Mouse (Mus musculus): ENCODE measurements around the gene Gm44805. TPM values are rescaled to one million over a fixed set of nuclear protein-coding genes. Genes with fewer than 3 reads are reported as not detected.

Gene Gm44805
- total and polyA plus RNA-seq, 3 experiments, result not detected

DNA sequence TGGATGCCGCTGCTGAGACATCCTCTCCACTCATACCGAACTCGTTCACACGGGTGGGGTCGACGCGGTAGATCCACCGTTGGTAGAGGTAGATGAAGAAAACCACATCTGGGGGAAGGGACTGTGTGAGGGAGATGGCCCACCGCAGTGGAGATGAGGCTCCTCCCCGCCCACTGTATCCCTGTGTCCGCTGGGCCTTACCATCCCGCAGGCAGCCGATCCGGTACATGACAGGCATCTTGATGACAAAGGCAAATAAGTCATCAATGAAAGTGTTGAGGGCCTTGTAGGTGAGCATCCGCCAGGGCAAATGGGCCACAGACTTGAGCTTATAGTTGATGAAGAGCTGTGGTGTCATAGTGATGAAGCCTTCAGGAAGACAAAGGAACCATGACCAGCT lies 47.4 kb downstream of the Gm44805 start:
- dilution Hi-C loops (cut with MboI; ENCODE audit: extremely low pct_ligation_motif_present, extremely low pct_unique_long_range_greater_than_20kb, low sequenced_read_pairs), result no loop called here
- TF ChIP-seq MEF2A (IDR thresholded peaks at IDR 0.05; ENCODE audit: borderline replicate concordance, low read depth, low read length) (no peak), MYC (IDR thresholded peaks at IDR 0.05; ENCODE audit: low read depth, low read length) (no peak), ELF1 (IDR thresholded peaks at IDR 0.05; ENCODE audit: low read depth, low read length) (no peak), CHD2 (IDR thresholded peaks at IDR 0.05; ENCODE audit: low read length) (no peak), NRF1 (IDR thresholded peaks at IDR 0.05; ENCODE audit: low read depth, low read length) (no peak), RAD21 (IDR thresholded peaks at IDR 0.05; ENCODE audit: low read depth, low read length) (no peak), GABPA (IDR thresholded peaks at IDR 0.05; ENCODE audit: insufficient replicate concordance, low read depth, low read length) (no peak), ZC3H11A (IDR thresholded peaks at IDR 0.05; ENCODE audit: low read depth, low read length) (no peak), USF2 (conservative IDR thresholded peaks at IDR 0.05; ENCODE audit: low read depth, low read length) (no peak), NELFE (IDR thresholded peaks at IDR 0.05; ENCODE audit: low read depth, low read length) (no peak)
- Histone ChIP-seq H3K9ac (ENCODE audit: insufficient read depth, low read depth) (no peak overlapping the region), H3K4me2 (ENCODE audit: insufficient read depth, low read depth, poor library complexity, severe bottlenecking) (no peak overlapping the region), H3K4me3 (replicated peaks in 1 of 3; ENCODE audit: low read depth in 2 of 3, low read length in 2 of 3, poor library complexity in 1 of 3) (no peak overlapping the region), H3K79me2 (replicated peaks; ENCODE audit: control insufficient read depth, extremely low read depth, insufficient read depth, poor library complexity, severe bottlenecking) (no peaks in the 10 kb centered on the region), H3K27ac (ENCODE audit: insufficient read depth, low read depth) (no peak overlapping the region), H3K9me3 (replicated peaks; ENCODE audit: low read length) (no peaks in the 10 kb centered on the region), H3K27me3 (replicated peaks) (no peaks in the 10 kb centered on the region), H3K36me3 (replicated peaks in 1 of 2; ENCODE audit: control insufficient read depth in 1 of 2, insufficient read depth in 1 of 2, low read length in 1 of 2) (peaks cover 68 to 76% of the 10 kb centered on the region in 2 experiments), H3K4me1 (ENCODE audit: control insufficient read depth in 1 of 2, insufficient read depth in 2 of 2) (peaks cover 16 to 46% of the 10 kb centered on the region in 2 experiments)
- in situ Hi-C loops (cut with MboI; ENCODE audit: low pct_ligation_motif_present, low pct_unique_long_range_greater_than_20kb, low sequenced_read_pairs), result no loop called here
- no peak for DNase-seq (ENCODE audit: extremely low read depth)

GRCm38 (mm10) chr7:19633197-19633596 lies 48.0 kb downstream of the Gm44805 start:
- in situ Hi-C loops (cut with MboI; ENCODE audit: low pct_ligation_motif_present, low pct_unique_long_range_greater_than_20kb, low sequenced_read_pairs) (no loop called here), dilution Hi-C loops (cut with MboI; ENCODE audit: extremely low pct_ligation_motif_present, extremely low pct_unique_long_range_greater_than_20kb, low sequenced_read_pairs) (no loop called here)
- Histone ChIP-seq H3K79me2 (replicated peaks; ENCODE audit: control insufficient read depth, extremely low read depth, insufficient read depth, poor library complexity, severe bottlenecking) (no peaks in the 10 kb centered on the region), H3K9ac (ENCODE audit: insufficient read depth, low read depth) (no peak overlapping the region), H3K4me3 (replicated peaks in 1 of 3; ENCODE audit: low read depth in 2 of 3, low read length in 2 of 3, poor library complexity in 1 of 3) (no peak overlapping the region), H3K4me1 (ENCODE audit: control insufficient read depth in 1 of 2, insufficient read depth in 2 of 2) (peaks cover 16 to 46% of the 10 kb centered on the region in 2 experiments), H3K36me3 (replicated peaks in 1 of 2; ENCODE audit: control insufficient read depth in 1 of 2, insufficient read depth in 1 of 2, low read length in 1 of 2) (peaks cover 63 to 69% of the 10 kb centered on the region in 2 experiments), H3K4me2 (ENCODE audit: insufficient read depth, low read depth, poor library complexity, severe bottlenecking) (no peak overlapping the region), H3K9me3 (replicated peaks; ENCODE audit: low read length) (no peaks in the 10 kb centered on the region), H3K27me3 (replicated peaks) (no peaks in the 10 kb centered on the region), H3K27ac (ENCODE audit: insufficient read depth, low read depth) (no peak overlapping the region)
- DNase-seq (ENCODE audit: extremely low read depth), result no peak
- TF ChIP-seq ZKSCAN1 (IDR thresholded peaks at IDR 0.05; ENCODE audit: borderline replicate concordance, low read depth, low read length), result no peak
- no peak for TF ChIP-seq POLR2A (IDR thresholded peaks at IDR 0.05; ENCODE audit: low read depth, low read length)
- no peak for TF ChIP-seq BHLHE40 (IDR thresholded peaks at IDR 0.05; ENCODE audit: low read depth, low read length)
- TF ChIP-seq CHD1 (IDR thresholded peaks at IDR 0.05; ENCODE audit: low read depth, low read length), result no peak
- TF ChIP-seq JUND (conservative IDR thresholded peaks at IDR 0.05; ENCODE audit: low read depth, low read length), result no peak
- TF ChIP-seq IRF4 (IDR thresholded peaks at IDR 0.05; ENCODE audit: low read depth, low read length), result no peak
- no peak for TF ChIP-seq CTCF (conservative IDR thresholded peaks at IDR 0.05 in 1 of 2, IDR thresholded peaks at IDR 0.05 in 1 of 2; ENCODE audit: low read depth in 2 of 2, low read length in 2 of 2)
- no peak for TF ChIP-seq RCOR1 (conservative IDR thresholded peaks at IDR 0.05; ENCODE audit: low read depth, low read length)
- TF ChIP-seq CHD2 (IDR thresholded peaks at IDR 0.05; ENCODE audit: low read length), result no peak
- TF ChIP-seq USF2 (conservative IDR thresholded peaks at IDR 0.05; ENCODE audit: low read depth, low read length), result no peak
- no peak for TF ChIP-seq ZNF384 (IDR thresholded peaks at IDR 0.05; ENCODE audit: low read depth, low read length)
- no peak for TF ChIP-seq NRF1 (IDR thresholded peaks at IDR 0.05; ENCODE audit: low read depth, low read length)
- no peak for TF ChIP-seq MAFK (IDR thresholded peaks at IDR 0.05; ENCODE audit: insufficient replicate concordance, low read length)
- no peak for TF ChIP-seq HCFC1 (IDR thresholded peaks at IDR 0.05; ENCODE audit: low read depth, low read length)
- TF ChIP-seq MYC (IDR thresholded peaks at IDR 0.05; ENCODE audit: low read depth, low read length), result no peak
- no peak for TF ChIP-seq ZMIZ1 (IDR thresholded peaks at IDR 0.05; ENCODE audit: low read depth, low read length)
- no peak for TF ChIP-seq EP300 (IDR thresholded peaks at IDR 0.05; ENCODE audit: low read length)
- no peak for TF ChIP-seq E2F4 (IDR thresholded peaks at IDR 0.05; ENCODE audit: insufficient replicate concordance, low read depth, low read length)
- no peak for TF ChIP-seq UBTF (IDR thresholded peaks at IDR 0.05; ENCODE audit: low read depth, low read length)
